Mouse (Mus musculus) embryo, embryonic 11.5 days (tissue): ENCODE results near the gene Cyp4f15.
"Not testable (repeated sequence)": the region's sequence is repeated elsewhere in the genome, so short reads cannot be mapped to it uniquely, and the experiment has no call there.

Experiments
- DNase-seq: peaks from one replicate; pipeline ENCODE4 v3.0.0-alpha.2; 2012; ENCODE audit warnings: low read depth, low spot score

Gene Cyp4f15

GRCm38 (mm10) chr17:32685048-32685750 lies at the start of gene Cyp4f15:
Cyp4f15 (plus strand) TSS chr17:32685627.
- DNase-seq, result no peak

GRCm38 (mm10) chr17:32636341-32636740 lies 49.1 kb upstream of the Cyp4f15 start:
- DNase-seq, result no peak

- no peak for DNase-seq
These were observed 48.3 kb upstream of the Cyp4f15 start for GRCm38 (mm10) chr17:32637151-32637550.

GRCm38 (mm10) chr17:32646631-32647030 lies 38.8 kb upstream of the Cyp4f15 start:
- DNase-seq, result no peak

- DNase-seq, result no peak
These were observed 31.6 kb upstream of the Cyp4f15 start for GRCm38 (mm10) chr17:32653860-32654259.

GRCm38 (mm10) chr17:32657041-32657440 lies 28.4 kb upstream of the Cyp4f15 start:
- DNase-seq, result no peak

- no peak for DNase-seq
These were observed 27.2 kb upstream of the Cyp4f15 start for GRCm38 (mm10) chr17:32658246-32658645.

GRCm38 (mm10) chr17:32658712-32659111 lies 26.7 kb upstream of the Cyp4f15 start, which contains the start of gene Cyp4f40:
Cyp4f40 (plus strand) TSS chr17:32658900.
- DNase-seq, result no peak

- DNase-seq, result no peak
These were observed 11.5 kb upstream of the Cyp4f15 start for GRCm38 (mm10) chr17:32673976-32674375.

- DNase-seq, result no peak
These were observed 9.3 kb upstream of the Cyp4f15 start for GRCm38 (mm10) chr17:32676040-32676635.

GRCm38 (mm10) chr17:32680404-32680803 lies 5.0 kb upstream of the Cyp4f15 start:
- DNase-seq, result peak; percentile 35

GRCm38 (mm10) chr17:32686722-32687121 lies 1.3 kb downstream of the Cyp4f15 start:
- DNase-seq, result no peak

- no peak for DNase-seq
These were observed 5.5 kb downstream of the Cyp4f15 start for GRCm38 (mm10) chr17:32690959-32691358.

- no peak for DNase-seq
These were observed 17.4 kb downstream of the Cyp4f15 start for GRCm38 (mm10) chr17:32702826-32703225.

- DNase-seq, result not testable (repeated sequence)
These were observed 25.1 kb downstream of the Cyp4f15 start for GRCm38 (mm10) chr17:32710541-32710940.

GRCm38 (mm10) chr17:32722151-32722550 lies 36.7 kb downstream of the Cyp4f15 start:
- not testable (repeated sequence) for DNase-seq

- no peak for DNase-seq
These were observed 37.3 kb downstream of the Cyp4f15 start for GRCm38 (mm10) chr17:32722771-32723170.

- not testable (repeated sequence) for DNase-seq
These were observed 40.9 kb downstream of the Cyp4f15 start for GRCm38 (mm10) chr17:32726360-32726759.

- no peak for DNase-seq
These were observed 43.6 kb downstream of the Cyp4f15 start for GRCm38 (mm10) chr17:32729029-32729428.

- DNase-seq, result no peak
These were observed 53.0 kb downstream of the Cyp4f15 start for GRCm38 (mm10) chr17:32738406-32738805.

- DNase-seq, result no peak
These were observed 55.6 kb downstream of the Cyp4f15 start for GRCm38 (mm10) chr17:32741057-32741456.

- DNase-seq, result no peak
These were observed 65.2 kb downstream of the Cyp4f15 start for GRCm38 (mm10) chr17:32750611-32751010.
